ENCODE assay signal across 10 mouse cellular contexts in genomic region chr2:25468962-25469915, GRCm38 (mm10). TPM values are rescaled to one million over a fixed set of nuclear protein-coding genes. Genes with fewer than 3 reads are reported as not detected.
DNase-seq lines count a peak whose midpoint lies in the region; ATAC-seq and TF ChIP-seq lines count a peak whose summit lies in the region.
"Had no signal": no experiment of that assay in that cellular context is flagged by ENCODE, and none has a peak within 500 bp of the region (broad histone marks: within the 10 kb centered on the region; RNA-seq: fewer than 3 reads in every experiment).

No protein-coding gene starts in this region.

- H3K9ac ChIP-seq in kidney, embryonic 15.5 days, result no peak overlapping the region
- H3K9ac ChIP-seq in neural tube, embryonic 14.5 days (replicated peaks; ENCODE audit: low read depth, low read length), result no peak overlapping the region

- no peaks in the 10 kb centered on the region for H3K27me3 ChIP-seq in testis, adult 2 months (ENCODE audit: control insufficient read depth, insufficient read depth, low read length)
- no peaks in the 10 kb centered on the region for H3K27me3 ChIP-seq in kidney, embryonic 15.5 days
- no peaks in the 10 kb centered on the region for H3K27me3 ChIP-seq in neural tube, embryonic 14.5 days (ENCODE audit: control insufficient read depth, insufficient read depth, low read length)

- TF ChIP-seq CTCF in testis, adult 2 months (IDR thresholded peaks at IDR 0.05; ENCODE audit: control insufficient read depth, insufficient read depth, insufficient replicate concordance, low read depth, low read length), result no peak

- peak; percentile 35; the same call in 1 of the 2 replicates for ATAC-seq in kidney, embryonic 15.5 days (replicated peaks; ENCODE audit: low FRiP score)
- ATAC-seq in neural tube, embryonic 14.5 days (ENCODE audit: low read depth), result peak; percentile 59; the same call in 1 of the 2 replicates
- ATAC-seq in activated CD4-positive, CD25-positive, alpha-beta regulatory T cell, adult 4 months, result no peak

- no peak overlapping the region for H3K4me3 ChIP-seq in testis, adult 2 months (ENCODE audit: control insufficient read depth, low read depth, low read length)
- H3K4me3 ChIP-seq in kidney, embryonic 15.5 days (replicated peaks), result no peak overlapping the region
- H3K4me3 ChIP-seq in neural tube, embryonic 14.5 days (ENCODE audit: low read depth, low read length), result no peak overlapping the region

- no peak overlapping the region for H3K4me2 ChIP-seq in kidney, embryonic 15.5 days
- no peak overlapping the region for H3K4me2 ChIP-seq in neural tube, embryonic 14.5 days (ENCODE audit: low read depth, low read length)

- H3K9me3 ChIP-seq in kidney, embryonic 15.5 days (replicated peaks), result no peaks in the 10 kb centered on the region
- H3K9me3 ChIP-seq in neural tube, embryonic 14.5 days (ENCODE audit: control insufficient read depth, low read length), result no peaks in the 10 kb centered on the region

- peaks cover 9% of the 10 kb centered on the region for H3K4me1 ChIP-seq in testis, adult 2 months (ENCODE audit: control insufficient read depth, insufficient read depth, low read length)
- H3K4me1 ChIP-seq in kidney, embryonic 15.5 days, result peaks cover 13% of the 10 kb centered on the region; the same call in 1 of the 2 replicates
- peaks cover 6% of the 10 kb centered on the region; the same call in 1 of the 2 replicates for H3K4me1 ChIP-seq in neural tube, embryonic 14.5 days (ENCODE audit: control insufficient read depth, insufficient read depth, low read length)

- 77% methylated on average over 10 of the region's 10 CpGs for WGBS in kidney, embryonic 15.5 days
- WGBS in neural tube, embryonic 14.5 days, result 70% methylated on average over 10 of the region's 10 CpGs

- peak overlapping the region; percentile 79 for H3K27ac ChIP-seq in testis, adult 2 months (ENCODE audit: control insufficient read depth, insufficient read depth, low read depth, low read length)
- H3K27ac ChIP-seq in kidney, embryonic 15.5 days, result no peak overlapping the region
- peak overlapping the region; percentile 45; the same call in 1 of the 2 replicates for H3K27ac ChIP-seq in neural tube, embryonic 14.5 days (ENCODE audit: low read depth, low read length)

- peak; percentile 26 for DNase-seq in adrenal gland, postnatal 25 days
- DNase-seq in adrenal gland, adult 8-10 months, result no peak
- DNase-seq in testis, postnatal 14 days (ENCODE audit: low spot score), result no peak
- no peak for DNase-seq in thymus, postnatal 10 days (ENCODE audit: low spot score in 2 of 2)

- H3K36me3 ChIP-seq in testis, adult 2 months (ENCODE audit: control insufficient read depth, insufficient read depth, low read length), result no peaks in the 10 kb centered on the region
- H3K36me3 ChIP-seq in kidney, embryonic 15.5 days, result no peaks in the 10 kb centered on the region
- H3K36me3 ChIP-seq in neural tube, embryonic 14.5 days (ENCODE audit: control insufficient read depth, insufficient read depth, low read length), result no peaks in the 10 kb centered on the region

- no peak for TF ChIP-seq POLR2A in testis, adult 2 months (IDR thresholded peaks at IDR 0.05; ENCODE audit: control insufficient read depth, low read depth, low read length)

RNA-seq across cellular contexts. Expression of gene Ptgds, which starts 0.6 kb away (rescaled TPM):
- 3.6 and 3.8 TPM in 2 replicates for total RNA-seq in adrenal gland, postnatal 25 days (2021)
- 10 to 100 TPM in 1 of 4 experiments, 1 to 10 TPM in 3; 3.2 to 10.5 (median 4.4) TPM for total RNA-seq in adrenal gland, adult 8-10 months (2022)
- polyA plus RNA-seq in testis, adult 2 months (2012; rRNA removed), result 311 and 369 TPM in 2 replicates
- 1.6 and 2.2 TPM in 2 replicates for polyA plus RNA-seq in kidney, embryonic 15.5 days (2015; fragmentation: Nextera tagmentation; extraction: Ambion mirVana)
- polyA plus RNA-seq in neural tube, embryonic 14.5 days (2014; fragmentation: Nextera tagmentation; extraction: Ambion mirVana), result 5.6 and 87.6 TPM in 2 replicates
- polyA plus RNA-seq in activated CD4-positive, CD25-positive, alpha-beta regulatory T cell, adult 4 months (2017; shearing (Covaris generic)), result not detected

RNA-seq across cellular contexts. Expression of gene Paxx, which starts 8.3 kb away (rescaled TPM):
- total RNA-seq in adrenal gland, postnatal 25 days (2021), result 32.6 and 41.0 TPM in 2 replicates
- total RNA-seq in adrenal gland, adult 8-10 months (2022), result 10 to 100 TPM; 32.4 to 68.2 (median 43.4) TPM
- 34.3 and 35.8 TPM in 2 replicates for polyA plus RNA-seq in testis, adult 2 months (2012; rRNA removed)
- 30.4 and 31.8 TPM in 2 replicates for polyA plus RNA-seq in kidney, embryonic 15.5 days (2015; fragmentation: Nextera tagmentation; extraction: Ambion mirVana)
- 94.5 and 124 TPM in 2 replicates for polyA plus RNA-seq in neural tube, embryonic 14.5 days (2014; fragmentation: Nextera tagmentation; extraction: Ambion mirVana)
- 10 to 100 TPM; 72.8 to 74.8 TPM for polyA plus RNA-seq in activated CD4-positive, CD25-positive, alpha-beta regulatory T cell, adult 4 months (2017; shearing (Covaris generic))

RNA-seq across cellular contexts. Expression of gene Clic3, which starts 12.6 kb away (rescaled TPM):
- total RNA-seq in adrenal gland, postnatal 25 days (2021), result not detected in 2 replicates
- not detected for total RNA-seq in adrenal gland, adult 8-10 months (2022)
- 0.78 and 11.8 TPM in 2 replicates for polyA plus RNA-seq in testis, adult 2 months (2012; rRNA removed)
- polyA plus RNA-seq in kidney, embryonic 15.5 days (2015; fragmentation: Nextera tagmentation; extraction: Ambion mirVana), result 3.6 and 3.9 TPM in 2 replicates
- polyA plus RNA-seq in neural tube, embryonic 14.5 days (2014; fragmentation: Nextera tagmentation; extraction: Ambion mirVana), result 1.5 and 2.4 TPM in 2 replicates
- 1 to 10 TPM; 2.0 to 2.2 TPM for polyA plus RNA-seq in activated CD4-positive, CD25-positive, alpha-beta regulatory T cell, adult 4 months (2017; shearing (Covaris generic))

RNA-seq across cellular contexts. Expression of gene Lcn12, which starts 24.5 kb away (rescaled TPM):
- not detected in 2 replicates for total RNA-seq in adrenal gland, postnatal 25 days (2021)
- not detected for total RNA-seq in adrenal gland, adult 8-10 months (2022)
- 5.7 TPM in 1 of 2 replicates, not detected in the other for polyA plus RNA-seq in testis, adult 2 months (2012; rRNA removed)
- polyA plus RNA-seq in kidney, embryonic 15.5 days (2015; fragmentation: Nextera tagmentation; extraction: Ambion mirVana), result not detected in 2 replicates
- polyA plus RNA-seq in neural tube, embryonic 14.5 days (2014; fragmentation: Nextera tagmentation; extraction: Ambion mirVana), result not detected in 2 replicates
- not detected for polyA plus RNA-seq in activated CD4-positive, CD25-positive, alpha-beta regulatory T cell, adult 4 months (2017; shearing (Covaris generic))
- total RNA-seq: left cerebral cortex, postnatal 10 days had no signal
- polyA plus RNA-seq: small intestine, adult 2 months had no signal

RNA-seq across cellular contexts. Expression of gene Fbxw5, which starts 31.3 kb away (rescaled TPM):
- 99.9 and 103 TPM in 2 replicates for total RNA-seq in adrenal gland, postnatal 25 days (2021)
- 100 to 1,000 TPM in 3 of 4 experiments, 10 to 100 TPM in 1; 82.5 to 114 (median 107) TPM for total RNA-seq in adrenal gland, adult 8-10 months (2022)
- polyA plus RNA-seq in testis, adult 2 months (2012; rRNA removed), result 137 and 166 TPM in 2 replicates
- polyA plus RNA-seq in kidney, embryonic 15.5 days (2015; fragmentation: Nextera tagmentation; extraction: Ambion mirVana), result 85.1 and 96.1 TPM in 2 replicates
- polyA plus RNA-seq in neural tube, embryonic 14.5 days (2014; fragmentation: Nextera tagmentation; extraction: Ambion mirVana), result 124 and 137 TPM in 2 replicates
- 10 to 100 TPM; 51.3 to 71.1 TPM for polyA plus RNA-seq in activated CD4-positive, CD25-positive, alpha-beta regulatory T cell, adult 4 months (2017; shearing (Covaris generic))
